Mouse (Mus musculus) kidney, adult 2 months (tissue): Measurements from ENCODE around the gene Kbtbd7.

ENCODE experiments used
- CTCF ChIP-seq: fragments of 200-500 bp; conservative IDR thresholded peaks from 2 replicates; pipeline ENCODE4 v1.5.1; 2011; ENCODE audit warnings: low read depth, mild to moderate bottlenecking, control low read depth, low read length, moderate library complexity, mixed read lengths; ENCODE audit not compliant: insufficient read depth, insufficient read length
- POLR2A ChIP-seq: fragments of 200-500 bp; IDR thresholded peaks from one replicate; pipeline ENCODE4 v1.6.1; 2011; ENCODE audit warnings: low read depth, low read length, control low read depth

DNA sequence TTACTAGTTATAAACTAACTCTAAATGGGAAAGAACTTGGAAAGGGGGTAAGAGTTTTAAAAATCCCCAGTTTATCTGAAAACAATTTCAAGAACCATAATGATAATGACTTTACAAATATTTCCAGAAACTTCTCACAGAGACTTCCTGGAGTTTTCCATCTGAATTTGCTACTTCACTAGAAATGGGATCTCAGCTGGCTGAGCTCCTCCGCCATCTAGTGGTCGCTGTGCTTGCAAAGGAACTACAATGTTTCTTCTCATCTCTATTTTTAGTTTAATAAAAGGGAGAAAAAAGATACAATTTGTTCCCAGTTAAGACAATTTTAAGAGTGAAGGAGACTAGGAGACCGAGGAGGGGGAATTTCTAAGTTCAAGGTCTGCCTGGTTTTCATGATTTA lies 41.3 kb downstream of the Kbtbd7 start:
- TF ChIP-seq CTCF (peak; percentile 75), POLR2A (no peak)
